Mouse (Mus musculus): ENCODE measurements around the gene Lins1. TPM values are rescaled to one million over a fixed set of nuclear protein-coding genes. Genes with fewer than 3 reads are reported as not detected.

Lins1 gene
- polyA plus RNA-seq (2014; fragmentation: Illumina TruSeq; extraction: RNeasy Lipid Tissue Mini Kit (QIAGEN cat#74804); ENCODE audit: low read depth, low replicate concordance): 2.5 TPM

DNA sequence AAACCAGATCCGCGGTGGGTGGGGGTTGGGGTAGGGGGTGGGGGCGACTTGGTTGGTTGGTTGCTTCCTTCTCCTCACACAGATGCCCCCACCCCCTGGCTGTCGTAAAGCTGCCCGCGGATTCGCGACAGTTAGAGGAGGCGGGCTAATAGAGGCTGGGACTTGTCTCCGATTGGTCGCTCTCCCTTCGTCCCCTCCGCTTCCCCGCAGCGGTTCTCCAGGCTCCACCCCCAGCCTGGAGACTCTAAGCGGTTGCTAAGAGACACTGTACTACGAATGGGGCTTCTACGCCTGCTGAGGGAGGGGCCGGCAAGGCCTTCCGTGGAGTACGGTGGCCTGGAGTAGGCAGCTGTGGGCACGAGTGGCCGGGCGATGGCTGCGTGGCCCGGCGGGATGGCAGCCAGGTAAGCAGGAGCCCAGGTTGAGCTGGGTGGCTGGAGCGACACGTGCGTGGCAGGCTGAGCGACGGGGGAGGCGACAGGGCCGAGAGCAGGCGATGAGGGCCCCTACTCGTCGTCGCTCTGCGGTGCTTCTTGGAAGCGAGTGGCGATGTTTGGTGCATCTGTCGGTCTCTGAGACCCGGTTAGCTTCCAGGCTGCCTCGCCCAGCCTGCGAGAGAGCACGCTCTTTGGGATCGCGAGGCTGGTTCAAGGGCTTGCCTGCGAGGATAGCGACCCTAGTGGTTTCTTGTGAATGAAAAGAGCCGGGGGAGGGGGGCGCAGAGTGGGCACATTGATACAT is at the start of gene Lins1:
Gene Lins1 (plus strand): TSS at position 270 of the 741 bp plus-strand sequence.

DNA sequence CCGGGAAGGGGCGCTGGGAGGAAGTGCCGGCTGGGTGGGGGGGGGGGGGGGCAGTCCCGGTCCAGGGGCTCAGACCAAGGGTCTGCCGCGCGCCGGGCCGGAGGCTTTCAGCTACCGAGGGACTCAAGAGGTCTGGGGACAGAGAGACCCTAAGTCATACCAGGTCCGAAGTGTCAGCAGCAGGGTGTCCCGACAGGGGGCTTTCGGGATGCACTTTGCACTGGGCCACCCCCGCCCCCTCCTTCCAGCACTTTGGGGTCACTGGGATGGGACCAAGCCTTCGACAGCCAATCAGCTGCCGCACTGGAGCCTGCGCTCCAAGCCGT is 432 bp upstream of the Lins1 start, which contains the start of gene Asb7:
Gene Asb7 (minus strand): TSS at position 303 of the 326 bp plus-strand sequence.

DNA sequence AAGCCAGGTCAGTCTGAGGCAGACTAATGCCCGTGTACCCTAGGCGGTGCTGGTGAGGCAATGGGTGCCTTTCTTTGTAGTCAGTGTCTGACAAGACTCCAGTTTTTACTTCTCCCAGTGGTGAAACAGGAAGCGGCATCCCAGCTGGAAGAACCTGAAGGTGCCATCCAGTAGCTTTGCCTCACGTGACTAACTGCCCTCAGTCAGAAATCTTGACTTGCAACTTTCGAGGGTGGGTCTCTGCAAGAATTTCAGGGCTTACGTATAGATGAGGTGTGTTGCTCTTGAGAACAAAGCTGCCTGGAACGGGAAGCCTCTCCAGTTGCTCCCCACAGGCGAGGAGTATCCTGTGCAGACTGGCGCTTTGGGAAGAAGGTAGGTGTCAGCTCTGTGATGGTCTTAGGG is 53.7 kb downstream of the Lins1 start, which contains the start of gene Cers3:
Gene Cers3 (plus strand): TSS at position 128 of the 405 bp plus-strand sequence.

Other genes with a start within 250 kb of the Lins1 start
- 8.4 TPM for gene Asb7, start 293 bp upstream of the Lins1 start, polyA plus RNA-seq (2014; fragmentation: Illumina TruSeq; extraction: RNeasy Lipid Tissue Mini Kit (QIAGEN cat#74804); ENCODE audit: low read depth, low replicate concordance)
- gene Cers3, start 53.6 kb downstream of the Lins1 start, polyA plus RNA-seq (2014; fragmentation: Illumina TruSeq; extraction: RNeasy Lipid Tissue Mini Kit (QIAGEN cat#74804); ENCODE audit: low read depth, low replicate concordance): not detected
- not detected for gene Adamts17, start 149.8 kb downstream of the Lins1 start, polyA plus RNA-seq (2014; fragmentation: Illumina TruSeq; extraction: RNeasy Lipid Tissue Mini Kit (QIAGEN cat#74804); ENCODE audit: low read depth, low replicate concordance)

Measured in liver, adult 10 weeks (tissue).